Comparison of ENCODE assay signal across 15 mouse cellular contexts in genomic region chr12:110975838-110976468, GRCm38 (mm10). TPM values are rescaled to one million over a fixed set of nuclear protein-coding genes. Genes with fewer than 3 reads are reported as not detected.
A peak's percentile ranks its signal among the peaks of the same experiment; 100 is the strongest.
DNase-seq lines count a peak whose midpoint lies in the region; ATAC-seq and TF ChIP-seq lines count a peak whose summit lies in the region.
"Had no signal": no experiment of that assay in that cellular context is flagged by ENCODE, and none has a peak within 500 bp of the region (broad histone marks: within the 10 kb centered on the region; RNA-seq: fewer than 3 reads in every experiment).

No protein-coding gene starts in this region.

- H3K4me1 ChIP-seq in kidney, adult 2 months (ENCODE audit: control insufficient read depth, insufficient read depth, low read length) = peaks cover 7% of the 10 kb centered on the region; the same call in 1 of the 2 replicates
- peaks cover 61% of the 10 kb centered on the region for H3K4me1 ChIP-seq in liver, postnatal 0 days (ENCODE audit: insufficient read depth)

- no peak for TF ChIP-seq EP300 in liver, postnatal 0 days (IDR thresholded peaks at IDR 0.05; ENCODE audit: low read depth)

- ATAC-seq in liver, postnatal 0 days = no peak
- ATAC-seq: midbrain, embryonic 13.5 days had no signal

- WGBS in kidney, adult 2 months = 60% methylated on average over 4 of the region's 4 CpGs
- 88% methylated on average over 4 of the region's 4 CpGs for WGBS in liver, postnatal 0 days (ENCODE audit: insufficient replicate concordance)

- peak; percentile 39 for DNase-seq in cerebellum, adult 8-10 months
- DNase-seq in cerebellum, adult 11-12 months = no peak
- DNase-seq in kidney, adult 2 months = peak; percentile 46
- DNase-seq in kidney, adult 11 months = no peak
- DNase-seq in heart, adult 9 months (ENCODE audit: low spot score in 2 of 2) = peak; percentile 43 to 58
- no peak for DNase-seq in liver, postnatal 0 days
- DNase-seq in spleen, postnatal 14 days (ENCODE audit: low spot score in 2 of 2) = no peak
- DNase-seq in urinary bladder, postnatal 25 days (ENCODE audit: low spot score) = no peak
- DNase-seq: kidney, adult 8-10 months; lung, embryonic 14.5 days; right cerebral cortex, adult 18-20 months had no signal

- H3K4me2 ChIP-seq in liver, postnatal 0 days (ENCODE audit: low read depth, low read length) = peak overlapping the region; percentile 99
- H3K4me2 ChIP-seq: embryonic facial prominence, embryonic 13.5 days; midbrain, embryonic 13.5 days; neural tube, embryonic 13.5 days; stomach, embryonic 15.5 days had no signal

- H3K36me3 ChIP-seq in kidney, adult 2 months (ENCODE audit: control insufficient read depth, insufficient read depth, low read length) = no peaks in the 10 kb centered on the region
- peaks cover 42% of the 10 kb centered on the region for H3K36me3 ChIP-seq in liver, postnatal 0 days (replicated peaks; ENCODE audit: insufficient read depth, low read length)

- no peak for TF ChIP-seq POLR2A in kidney, adult 2 months (IDR thresholded peaks at IDR 0.05; ENCODE audit: low read depth, low read length)

- no peaks in the 10 kb centered on the region for H3K27me3 ChIP-seq in kidney, adult 2 months (replicated peaks; ENCODE audit: control insufficient read depth, insufficient read depth, low read length)
- no peaks in the 10 kb centered on the region for H3K27me3 ChIP-seq in liver, postnatal 0 days (ENCODE audit: insufficient read depth, low read length)
- H3K27me3 ChIP-seq: embryonic facial prominence, embryonic 13.5 days; midbrain, embryonic 13.5 days; neural tube, embryonic 13.5 days; stomach, embryonic 15.5 days had no signal

- H3K4me3 ChIP-seq in kidney, adult 2 months (ENCODE audit: insufficient read depth, low read depth, low read length) = no peak overlapping the region
- H3K4me3 ChIP-seq in liver, postnatal 0 days (ENCODE audit: low read depth, low read length) = peak overlapping the region; percentile 21
- H3K4me3 ChIP-seq: embryonic facial prominence, embryonic 13.5 days; midbrain, embryonic 13.5 days; neural tube, embryonic 13.5 days; stomach, embryonic 15.5 days had no signal

- H3K27ac ChIP-seq in kidney, adult 2 months (ENCODE audit: insufficient read depth, low read depth, low read length) = no peak overlapping the region
- peak overlapping the region; percentile 84 for H3K27ac ChIP-seq in liver, postnatal 0 days (ENCODE audit: low read depth)
- H3K27ac ChIP-seq: embryonic facial prominence, embryonic 13.5 days; midbrain, embryonic 13.5 days; neural tube, embryonic 13.5 days; stomach, embryonic 15.5 days had no signal

- H3K9ac ChIP-seq in liver, postnatal 0 days (replicated peaks) = peak overlapping the region; percentile 50
- H3K9ac ChIP-seq: embryonic facial prominence, embryonic 13.5 days; lung, embryonic 14.5 days; midbrain, embryonic 13.5 days; neural tube, embryonic 13.5 days; stomach, embryonic 15.5 days had no signal

- H3K9me3 ChIP-seq in liver, postnatal 0 days (ENCODE audit: low read length) = no peaks in the 10 kb centered on the region
- H3K9me3 ChIP-seq: embryonic facial prominence, embryonic 13.5 days; midbrain, embryonic 13.5 days; neural tube, embryonic 13.5 days; stomach, embryonic 15.5 days had no signal

- no peak for TF ChIP-seq CTCF in kidney, adult 2 months (conservative IDR thresholded peaks at IDR 0.05; ENCODE audit: insufficient read depth, insufficient read length, low read depth, low read length)
- no peak for TF ChIP-seq CTCF in liver, postnatal 0 days (IDR thresholded peaks at IDR 0.05; ENCODE audit: low read depth)

RNA-seq across cellular contexts. Expression of gene Ankrd9, which starts 2.9 kb away (rescaled TPM):
- 23.9 and 28.0 TPM in 2 replicates for polyA plus RNA-seq in kidney, adult 2 months (2012; rRNA removed)
- polyA plus RNA-seq in liver, postnatal 0 days (2015; fragmentation: Nextera tagmentation; extraction: Ambion mirVana) = 15.9 and 16.5 TPM in 2 replicates

Comparison
In these comparisons a context has a peak if more than half of its experiments do, and no peak if none do; other contexts are left out.
1. DNase-seq: peak in cerebellum, adult 8-10 months (single experiment), kidney, adult 2 months (single experiment) and heart, adult 9 months (2 of 2); none in cerebellum, adult 11-12 months (single experiment), kidney, adult 11 months (single experiment), liver, postnatal 0 days (single experiment), spleen, postnatal 14 days (0 of 2) and urinary bladder, postnatal 25 days (single experiment).